Mouse (Mus musculus) midbrain, embryonic 15.5 days (tissue): ENCODE results near the gene Ift27. TPM values are rescaled to one million over a fixed set of nuclear protein-coding genes. Genes with fewer than 3 reads are reported as not detected.

Experiments
- ATAC-seq: fragments of 200-750 bp; cut with Nextera tagmentation; replicated peaks from 2 replicates; pipeline ENCODE4 v1.8.0; 2017; ENCODE audit warnings: moderate TSS enrichment
- H3K27ac ChIP-seq: fragments of 300-500 bp; sonication (generic); 2 replicates; pipeline ENCODE4 v1.5.1; 2015; ENCODE audit warnings: mild to moderate bottlenecking, inconsistent platforms
- H3K27me3 ChIP-seq: fragments of 300-500 bp; sonication (generic); replicated peaks from 2 replicates; pipeline ENCODE4 v1.6.1; 2015; ENCODE audit warnings: inconsistent platforms
- H3K36me3 ChIP-seq: fragments of 300-500 bp; sonication (generic); replicated peaks from 2 replicates; pipeline ENCODE4 v1.6.1; 2015; ENCODE audit warnings: inconsistent platforms
- H3K4me1 ChIP-seq: fragments of 300-500 bp; sonication (generic); 2 replicates; pipeline ENCODE4 v1.6.1; 2015; ENCODE audit warnings: inconsistent platforms
- H3K4me2 ChIP-seq: fragments of 300-500 bp; sonication (generic); 2 replicates; pipeline ENCODE4 v1.6.1; 2015; ENCODE audit warnings: inconsistent platforms, mild to moderate bottlenecking, moderate library complexity
- H3K4me3 ChIP-seq: fragments of 300-500 bp; sonication (generic); 2 replicates; pipeline ENCODE4 v1.5.1; 2015; ENCODE audit warnings: mild to moderate bottlenecking, inconsistent platforms
- H3K9ac ChIP-seq: fragments of 300-500 bp; sonication (generic); 2 replicates; pipeline ENCODE4 v1.6.1; 2015; ENCODE audit warnings: mild to moderate bottlenecking, inconsistent platforms
- H3K9me3 ChIP-seq: fragments of 300-500 bp; sonication (generic); 2 replicates; pipeline ENCODE4 v1.6.1; 2016; ENCODE audit warnings: inconsistent platforms
- WGBS: fragments of 180-500 bp; shearing (Covaris S2); methylation state at CpG from one replicate; pipeline ENCODE4 v1.1.7; 2015; ENCODE audit warnings: mixed read lengths; 5-methylcytosine and 5-hydroxymethylcytosine counted together
- polyA plus RNA-seq: library from polyadenylated mRNA; unstranded; fragments of >200 nt; fragmentation: Nextera tagmentation; extraction: Ambion mirVana; gene quantifications from 2 replicates; pipeline ENCODE4 v1.2.1, GENCODE M21; 2015

Gene Ift27
- polyA plus RNA-seq, 1 experiment from 2014 or later: 106 TPM

DNA sequence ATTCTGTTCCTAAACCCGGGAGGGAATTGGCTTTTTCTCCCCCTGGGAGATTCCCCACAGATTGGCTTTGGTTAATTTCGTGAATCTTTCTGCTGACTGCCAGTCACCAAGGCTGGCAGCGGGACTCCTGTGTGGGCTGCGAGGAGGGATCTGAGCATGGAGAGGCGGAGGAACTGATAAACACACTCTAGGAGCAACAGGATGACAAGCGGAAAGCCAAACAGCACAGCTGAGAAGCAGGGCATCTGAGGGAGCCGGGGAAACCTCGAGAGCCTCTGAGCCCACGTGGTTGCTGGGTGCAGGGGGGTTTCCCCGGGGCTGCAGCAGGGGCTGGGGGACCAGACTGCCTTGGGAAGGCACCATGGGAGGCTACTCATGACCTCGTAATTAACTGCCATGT lies 4.3 kb downstream of the Ift27 start:
- no peak overlapping the region for H3K4me2 ChIP-seq
- 86% methylated on average over 11 of the region's 11 CpGs for WGBS
- H3K4me1 ChIP-seq: peaks cover 22% of the 10 kb centered on the region

DNA sequence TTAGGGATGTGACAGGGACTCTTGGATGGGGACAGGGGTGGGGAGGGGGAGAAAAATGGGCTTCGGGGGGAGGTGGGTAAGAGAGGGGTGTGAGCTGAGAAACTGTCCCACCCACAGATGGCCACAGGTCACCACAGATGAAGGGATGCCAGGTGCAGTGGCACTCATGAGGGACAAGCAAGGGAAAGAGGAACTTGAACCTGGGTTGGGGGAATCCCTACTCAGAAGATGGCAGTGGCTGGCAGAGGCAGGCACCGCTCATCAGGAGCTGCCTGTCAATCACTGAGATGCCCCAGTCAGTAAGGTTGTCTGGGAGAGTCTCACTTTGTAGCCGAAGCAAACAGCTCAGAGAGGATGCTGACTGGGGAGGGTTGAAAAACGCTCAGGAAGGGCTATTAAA lies 8.6 kb downstream of the Ift27 start:
- no peak overlapping the region for H3K4me2 ChIP-seq

More for the DNA sequence above, 4.3 kb downstream of the Ift27 start:
- no peak for ATAC-seq
- Histone ChIP-seq H3K27ac (no peak overlapping the region), H3K27me3 (no peaks in the 10 kb centered on the region), H3K4me3 (no peak overlapping the region), H3K36me3 (no peaks in the 10 kb centered on the region), H3K9me3 (no peaks in the 10 kb centered on the region), H3K9ac (no peak overlapping the region)

DNA sequence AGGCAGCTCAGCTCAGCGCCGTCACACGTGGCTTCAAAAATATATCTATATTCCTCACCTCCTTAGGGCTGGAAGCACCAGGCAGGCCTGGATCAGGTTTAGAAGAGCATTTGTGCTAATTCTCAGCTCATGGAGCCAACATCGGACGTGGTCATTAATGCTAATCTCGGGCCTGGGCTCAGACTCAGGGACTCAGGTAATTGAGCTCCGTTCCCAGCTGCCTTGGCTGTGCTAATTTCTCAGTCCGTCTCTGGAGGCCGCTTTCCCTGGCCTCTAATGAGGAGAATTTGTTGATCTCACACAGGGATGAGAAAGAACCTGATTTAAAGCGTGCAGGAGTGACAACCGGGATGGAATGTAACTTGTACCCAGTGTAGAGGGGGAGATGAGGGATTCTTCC lies 9.4 kb downstream of the Ift27 start:
- H3K27me3 ChIP-seq: no peaks in the 10 kb centered on the region
- H3K4me1 ChIP-seq: peaks cover 8% of the 10 kb centered on the region; the same call in 1 of the 2 replicates
- peak overlapping the region; percentile 32; the same call in 1 of the 2 replicates for H3K27ac ChIP-seq
- no peaks in the 10 kb centered on the region for H3K36me3 ChIP-seq
- no peak overlapping the region for H3K4me2 ChIP-seq
- no peak overlapping the region for H3K4me3 ChIP-seq
- WGBS: 61% methylated on average over 11 of the region's 11 CpGs
- H3K9ac ChIP-seq: no peak overlapping the region
- H3K9me3 ChIP-seq: no peaks in the 10 kb centered on the region
- no peak for ATAC-seq

More for the DNA sequence above, 8.6 kb downstream of the Ift27 start:
- no peak overlapping the region for H3K4me3 ChIP-seq
- H3K4me1 ChIP-seq: peaks cover 8% of the 10 kb centered on the region; the same call in 1 of the 2 replicates
- H3K27ac ChIP-seq: no peak overlapping the region
- H3K9me3 ChIP-seq: no peaks in the 10 kb centered on the region
- no peak for ATAC-seq
- H3K27me3 ChIP-seq: no peaks in the 10 kb centered on the region
- H3K9ac ChIP-seq: no peak overlapping the region
- H3K36me3 ChIP-seq: no peaks in the 10 kb centered on the region
- WGBS: 84% methylated on average over 4 of the region's 4 CpGs

DNA sequence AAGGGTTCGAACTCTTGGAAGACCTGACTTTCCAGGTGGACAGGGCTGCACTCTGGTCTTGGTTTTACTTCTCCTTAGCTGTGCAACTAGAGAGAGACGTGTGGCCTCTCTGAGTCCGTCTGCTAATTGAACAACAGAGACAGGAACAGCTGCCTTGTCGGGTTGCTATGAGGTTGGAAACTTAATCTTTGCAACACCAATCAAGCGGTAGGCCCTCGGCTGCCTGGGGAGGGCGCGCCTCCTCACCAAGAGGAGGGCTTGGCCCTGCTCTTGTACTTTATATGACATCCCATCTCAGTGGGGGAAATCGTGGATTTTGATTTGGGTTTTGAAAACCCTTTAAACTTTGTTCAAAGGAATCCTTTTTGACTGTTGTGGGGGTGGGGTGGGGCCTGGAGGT lies 12.0 kb downstream of the Ift27 start:
- H3K27ac ChIP-seq: no peak overlapping the region
- 81% methylated on average over 9 of the region's 9 CpGs for WGBS
- H3K36me3 ChIP-seq: no peaks in the 10 kb centered on the region
- no peaks in the 10 kb centered on the region for H3K9me3 ChIP-seq
- H3K27me3 ChIP-seq: no peaks in the 10 kb centered on the region
- H3K9ac ChIP-seq: no peak overlapping the region
- H3K4me3 ChIP-seq: no peak overlapping the region
- ATAC-seq: no peak
- no peak overlapping the region for H3K4me2 ChIP-seq
- peaks cover 8% of the 10 kb centered on the region; the same call in 1 of the 2 replicates for H3K4me1 ChIP-seq

DNA sequence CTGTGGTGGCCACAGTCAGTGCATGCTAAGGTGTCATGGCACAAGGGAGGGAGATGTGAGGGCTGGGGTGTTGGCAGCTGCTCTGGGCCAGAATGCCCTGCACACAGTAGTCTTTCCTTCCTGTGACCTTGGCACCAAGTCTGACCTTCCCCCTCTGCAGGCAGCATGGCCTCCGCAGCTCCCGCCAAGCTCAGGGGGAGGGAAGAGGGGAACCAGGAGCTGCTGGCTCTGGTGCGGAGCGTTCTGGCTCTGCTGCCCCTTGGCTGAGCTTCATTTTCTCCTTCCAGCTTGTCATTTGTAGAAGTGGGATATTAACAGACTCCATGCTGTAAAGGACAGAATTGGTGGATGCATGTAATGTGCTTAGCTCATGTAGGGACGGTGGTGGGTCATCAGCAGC lies 15.6 kb downstream of the Ift27 start:
- no peaks in the 10 kb centered on the region for H3K27me3 ChIP-seq
- no peak overlapping the region for H3K4me3 ChIP-seq
- H3K27ac ChIP-seq: no peak overlapping the region
- no peaks in the 10 kb centered on the region for H3K4me1 ChIP-seq
- H3K9me3 ChIP-seq: no peaks in the 10 kb centered on the region
- ATAC-seq: no peak
- WGBS: 83% methylated on average over 5 of the region's 5 CpGs
- no peak overlapping the region for H3K9ac ChIP-seq
- H3K4me2 ChIP-seq: no peak overlapping the region
- H3K36me3 ChIP-seq: no peaks in the 10 kb centered on the region

DNA sequence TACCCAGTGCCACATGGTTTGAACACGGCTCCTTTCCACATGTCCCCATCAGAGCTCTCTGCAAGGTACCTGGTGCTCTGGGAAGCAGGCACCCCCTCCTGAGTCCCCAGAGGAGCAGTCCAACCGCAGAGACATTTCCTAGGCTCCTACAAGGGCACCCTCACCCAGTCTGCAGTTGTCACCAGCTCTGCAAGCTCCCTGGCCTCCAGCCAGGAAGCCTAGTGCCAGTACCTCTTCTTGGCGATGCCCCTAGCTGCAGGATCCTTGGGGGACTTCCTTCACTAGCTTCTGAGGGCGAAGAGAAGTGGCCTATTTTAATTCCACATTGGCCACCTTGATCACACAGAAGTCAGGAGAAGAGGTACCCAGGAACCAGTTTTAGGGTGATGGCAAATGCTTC lies 16.1 kb downstream of the Ift27 start:
- no peaks in the 10 kb centered on the region for H3K9me3 ChIP-seq
- no peak overlapping the region for H3K4me2 ChIP-seq
- ATAC-seq: no peak
- 82% methylated on average over 4 of the region's 4 CpGs for WGBS
- H3K27me3 ChIP-seq: no peaks in the 10 kb centered on the region
- peaks cover 3% of the 10 kb centered on the region; the same call in 1 of the 2 replicates for H3K4me1 ChIP-seq
- no peak overlapping the region for H3K9ac ChIP-seq
- no peak overlapping the region for H3K4me3 ChIP-seq
- H3K27ac ChIP-seq: no peak overlapping the region
- no peaks in the 10 kb centered on the region for H3K36me3 ChIP-seq

DNA sequence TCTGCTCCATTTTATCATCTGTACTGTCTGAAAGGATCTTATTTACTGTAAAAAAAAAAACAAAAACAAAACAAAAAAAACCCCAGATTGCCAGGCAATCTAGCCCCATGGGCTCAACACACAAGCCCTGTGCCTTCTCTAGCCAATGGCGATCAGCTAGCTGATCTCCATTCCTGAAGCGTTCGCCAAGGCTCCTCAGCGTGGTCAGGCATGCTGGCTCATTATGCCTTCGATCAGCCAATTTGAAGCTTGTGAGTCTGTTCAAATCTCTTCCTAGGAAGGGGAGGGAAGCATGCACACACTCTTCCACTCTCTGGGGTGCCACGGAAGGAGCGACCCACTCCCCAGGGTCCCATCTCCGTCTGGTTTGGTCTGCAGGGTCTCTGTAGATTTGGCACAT lies 16.6 kb downstream of the Ift27 start:
- WGBS: 72% methylated on average over 8 of the region's 8 CpGs
- H3K9ac ChIP-seq: no peak overlapping the region
- ATAC-seq: no peak

DNA sequence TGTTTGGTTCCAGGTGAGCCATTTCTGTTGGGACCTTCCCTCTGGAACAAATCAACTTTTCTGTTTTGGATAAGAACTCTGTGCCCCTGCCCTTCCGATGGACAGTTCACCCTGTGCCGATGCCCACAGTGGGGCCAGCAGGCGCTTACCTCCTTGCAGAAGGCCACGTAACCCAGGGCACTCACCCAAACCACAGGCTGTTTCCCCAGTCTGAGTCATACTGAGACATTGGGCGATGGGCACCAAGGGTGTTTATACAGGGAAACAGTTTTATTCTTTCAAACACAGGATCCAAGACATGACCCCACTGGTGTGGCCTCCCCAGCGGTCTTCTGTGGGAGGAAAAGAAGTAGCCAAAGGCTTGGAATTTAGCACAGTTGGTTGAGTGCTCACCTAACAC lies 18.5 kb downstream of the Ift27 start:
- Histone ChIP-seq H3K4me2 (no peak overlapping the region), H3K9ac (no peak overlapping the region), H3K27ac (no peak overlapping the region), H3K4me1 (peaks cover 7% of the 10 kb centered on the region; the same call in 1 of the 2 replicates), H3K4me3 (no peak overlapping the region), H3K9me3 (no peaks in the 10 kb centered on the region), H3K27me3 (no peaks in the 10 kb centered on the region), H3K36me3 (no peaks in the 10 kb centered on the region)
- ATAC-seq: no peak
- 91% methylated on average over 6 of the region's 6 CpGs for WGBS

More for the DNA sequence above, 16.6 kb downstream of the Ift27 start:
- Histone ChIP-seq H3K36me3 (no peaks in the 10 kb centered on the region), H3K4me2 (no peak overlapping the region), H3K4me3 (no peak overlapping the region), H3K27ac (no peak overlapping the region), H3K27me3 (no peaks in the 10 kb centered on the region), H3K9me3 (no peaks in the 10 kb centered on the region), H3K4me1 (peaks cover 7% of the 10 kb centered on the region; the same call in 1 of the 2 replicates)

DNA sequence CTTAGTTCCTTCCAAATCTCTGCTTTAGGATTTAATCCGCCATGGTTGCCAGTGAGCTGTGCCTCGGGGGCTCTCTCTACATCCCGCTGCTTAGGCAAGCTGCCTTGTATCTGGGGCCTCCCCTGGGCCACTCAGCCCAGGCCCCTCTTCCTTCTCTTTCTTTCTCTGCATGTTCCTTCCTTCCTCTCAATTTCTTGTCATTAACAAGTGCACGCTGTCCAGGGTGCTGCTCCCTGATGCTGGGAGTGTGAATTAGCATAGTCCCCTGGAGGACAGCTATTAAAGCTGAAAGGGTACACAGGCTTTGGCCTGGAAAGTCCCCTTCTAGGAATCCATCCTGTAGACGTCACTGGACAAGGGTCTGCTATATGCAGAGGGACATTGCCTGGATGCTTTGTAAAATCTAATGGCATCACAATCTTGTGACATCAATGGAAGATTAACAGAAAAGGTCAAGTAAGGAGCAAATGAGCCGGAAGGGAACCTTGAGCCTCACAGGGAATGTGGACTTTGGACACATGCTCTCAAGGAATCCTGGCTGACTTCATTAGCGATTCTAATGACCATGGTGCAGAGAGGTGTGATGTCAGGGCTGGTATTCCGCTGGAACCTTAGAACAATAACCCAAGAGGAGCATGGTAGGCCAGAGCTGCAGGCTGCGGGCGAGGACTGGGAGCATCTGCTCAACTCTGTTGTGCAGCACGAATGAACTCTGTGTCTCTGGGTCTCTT lies 20.7 kb downstream of the Ift27 start:
- Histone ChIP-seq H3K27me3 (no peaks in the 10 kb centered on the region), H3K4me3 (no peak overlapping the region), H3K4me2 (no peak overlapping the region), H3K36me3 (no peaks in the 10 kb centered on the region), H3K9me3 (no peaks in the 10 kb centered on the region), H3K4me1 (peaks cover 7% of the 10 kb centered on the region; the same call in 1 of the 2 replicates), H3K9ac (no peak overlapping the region), H3K27ac (peak overlapping the region; percentile 4; the same call in 1 of the 2 replicates)
- 40% methylated on average over 11 of the region's 11 CpGs for WGBS
- no peak for ATAC-seq

DNA sequence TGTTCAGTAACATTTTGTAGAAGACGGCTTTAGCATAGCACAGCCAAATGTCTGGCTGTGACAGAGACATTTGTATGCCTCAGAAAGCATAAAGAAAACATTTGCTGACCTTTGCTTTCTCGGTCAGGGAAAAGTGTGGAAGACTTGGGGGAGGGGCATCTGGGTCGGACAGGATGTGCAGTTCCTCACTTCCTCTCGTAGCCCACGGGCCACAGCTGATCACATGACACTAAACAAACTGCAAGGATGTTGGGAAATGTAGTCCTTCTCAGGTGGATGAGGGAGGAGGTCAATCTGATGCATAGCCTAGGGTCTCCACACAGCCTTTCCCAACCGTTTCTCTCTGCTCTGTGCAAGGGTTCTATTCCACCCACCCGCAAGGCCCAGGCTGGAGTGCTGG lies 25.3 kb downstream of the Ift27 start:
- no peak overlapping the region for H3K4me2 ChIP-seq
- no peak overlapping the region for H3K27ac ChIP-seq
- H3K36me3 ChIP-seq: no peaks in the 10 kb centered on the region
- H3K4me3 ChIP-seq: no peak overlapping the region
- H3K27me3 ChIP-seq: no peaks in the 10 kb centered on the region
- H3K4me1 ChIP-seq: peaks cover 7% of the 10 kb centered on the region; the same call in 1 of the 2 replicates
- no peak for ATAC-seq
- 72% methylated on average over 7 of the region's 7 CpGs for WGBS
- H3K9ac ChIP-seq: no peak overlapping the region
- H3K9me3 ChIP-seq: no peaks in the 10 kb centered on the region

DNA sequence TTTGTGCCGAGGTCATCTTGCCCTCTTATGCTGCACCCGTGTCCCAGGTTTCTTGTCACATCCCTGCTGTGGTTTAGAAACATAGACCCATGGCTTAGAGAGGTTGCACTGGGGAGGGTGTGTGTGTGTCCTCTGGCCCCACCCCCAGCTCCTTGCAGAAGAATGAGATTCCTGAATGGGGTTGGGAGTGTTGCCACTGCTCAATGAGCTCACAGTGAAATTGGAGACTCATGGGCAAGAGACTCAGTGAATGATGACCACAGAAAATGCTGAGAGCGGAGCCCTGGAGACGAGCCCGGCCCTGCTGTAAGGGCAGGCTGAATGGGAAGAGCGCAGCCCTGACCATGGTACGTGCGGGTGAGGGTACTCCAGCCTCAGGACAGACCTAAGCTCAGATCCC lies 33.7 kb downstream of the Ift27 start:
- Histone ChIP-seq H3K4me2 (no peak overlapping the region), H3K36me3 (no peaks in the 10 kb centered on the region), H3K4me3 (no peak overlapping the region), H3K27ac (no peak overlapping the region), H3K9ac (no peak overlapping the region), H3K27me3 (no peaks in the 10 kb centered on the region), H3K9me3 (no peaks in the 10 kb centered on the region), H3K4me1 (no peaks in the 10 kb centered on the region)
- WGBS: 59% methylated on average over 8 of the region's 8 CpGs
- no peak for ATAC-seq

DNA sequence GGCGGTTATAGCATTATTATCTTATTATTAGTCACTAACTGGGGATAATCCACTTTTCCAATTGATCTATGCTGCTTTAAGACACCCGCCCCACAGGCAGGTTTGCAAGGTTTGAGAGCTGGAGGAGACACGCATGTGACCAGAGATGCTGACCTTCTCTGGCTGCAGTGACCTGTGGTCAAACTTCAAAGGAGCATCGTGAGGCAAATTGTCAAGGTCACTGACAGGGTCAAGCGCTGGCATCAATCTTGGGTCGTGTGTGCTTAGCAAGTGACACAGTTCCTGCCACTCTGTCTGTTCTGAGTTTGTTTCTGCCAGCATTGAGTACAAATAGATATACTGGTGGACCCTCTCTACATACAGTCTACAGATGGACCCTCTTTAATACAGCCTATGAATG lies 39.3 kb downstream of the Ift27 start:
- Histone ChIP-seq H3K9ac (no peak overlapping the region), H3K4me1 (peaks cover 3% of the 10 kb centered on the region; the same call in 1 of the 2 replicates), H3K4me2 (no peak overlapping the region), H3K27me3 (no peaks in the 10 kb centered on the region), H3K4me3 (no peak overlapping the region), H3K27ac (no peak overlapping the region), H3K9me3 (no peaks in the 10 kb centered on the region), H3K36me3 (no peaks in the 10 kb centered on the region)
- WGBS: 30% methylated on average over 6 of the region's 6 CpGs
- ATAC-seq: no peak

DNA sequence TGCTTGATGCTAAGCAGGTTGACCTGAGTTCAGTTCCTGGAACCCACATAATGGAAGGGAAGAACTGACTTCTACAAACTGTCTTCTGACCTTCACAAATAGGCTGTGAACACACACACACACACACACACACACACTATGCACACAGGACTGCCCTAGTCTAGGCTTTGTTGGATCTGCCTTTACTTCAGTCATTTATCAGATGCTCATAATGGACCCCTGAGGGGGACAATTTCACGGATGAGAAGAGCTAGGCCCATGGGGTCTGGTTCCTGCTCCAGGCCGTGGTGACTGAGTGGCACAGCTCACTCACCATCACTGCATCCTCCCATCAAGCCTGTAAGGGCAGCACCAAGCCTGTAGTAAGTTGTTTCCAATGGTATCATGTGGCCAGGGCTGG lies 40.5 kb downstream of the Ift27 start:
- Histone ChIP-seq H3K27ac (no peak overlapping the region), H3K4me1 (peaks cover 3% of the 10 kb centered on the region; the same call in 1 of the 2 replicates), H3K9me3 (no peaks in the 10 kb centered on the region), H3K4me2 (no peak overlapping the region), H3K9ac (no peak overlapping the region), H3K4me3 (no peak overlapping the region), H3K36me3 (no peaks in the 10 kb centered on the region), H3K27me3 (no peaks in the 10 kb centered on the region)
- no peak for ATAC-seq
- WGBS: 21% methylated on average over 2 of the region's 2 CpGs
